Mouse (Mus musculus): ENCODE data around the gene Meltf.

Meltf gene

DNA sequence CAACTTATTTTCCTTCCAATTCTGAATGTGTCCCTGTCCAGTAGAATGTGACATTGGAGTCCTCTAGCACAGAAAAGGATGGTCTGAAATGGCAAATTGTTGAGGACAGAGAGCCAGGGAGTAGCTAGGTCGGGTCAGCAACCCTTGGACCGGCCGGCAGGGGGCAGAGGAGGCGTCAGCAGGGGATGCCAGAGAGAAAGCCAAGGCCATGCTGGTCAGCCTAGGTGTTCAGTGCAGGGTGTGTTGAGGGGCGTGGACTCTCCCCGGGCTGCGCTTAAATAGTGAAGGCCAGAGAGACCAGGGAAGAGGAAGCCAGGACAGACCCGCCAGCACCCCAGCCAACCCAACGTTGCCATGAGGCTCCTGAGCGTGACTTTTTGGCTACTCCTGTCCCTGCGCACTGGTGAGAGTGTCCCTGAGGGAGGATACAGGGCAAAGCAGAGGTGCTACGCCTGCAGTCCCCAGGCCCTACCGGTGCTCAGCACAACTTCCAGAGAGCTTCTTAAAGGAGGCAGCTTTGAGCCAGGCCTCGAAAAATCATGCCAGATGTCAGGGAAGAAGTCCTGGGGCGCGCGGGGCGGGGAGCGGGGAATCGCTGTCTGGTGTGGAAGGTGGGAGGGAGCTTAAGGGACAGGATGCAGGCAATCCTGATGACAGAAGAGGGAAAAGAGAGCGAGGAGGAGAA, at the start of gene Meltf:
TSS of gene Meltf (plus strand) at position 238 of the 685 bp plus-strand sequence.
- DNase-seq (ENCODE audit: low spot score in 2 of 2) = peak; percentile 64 to 77

DNA sequence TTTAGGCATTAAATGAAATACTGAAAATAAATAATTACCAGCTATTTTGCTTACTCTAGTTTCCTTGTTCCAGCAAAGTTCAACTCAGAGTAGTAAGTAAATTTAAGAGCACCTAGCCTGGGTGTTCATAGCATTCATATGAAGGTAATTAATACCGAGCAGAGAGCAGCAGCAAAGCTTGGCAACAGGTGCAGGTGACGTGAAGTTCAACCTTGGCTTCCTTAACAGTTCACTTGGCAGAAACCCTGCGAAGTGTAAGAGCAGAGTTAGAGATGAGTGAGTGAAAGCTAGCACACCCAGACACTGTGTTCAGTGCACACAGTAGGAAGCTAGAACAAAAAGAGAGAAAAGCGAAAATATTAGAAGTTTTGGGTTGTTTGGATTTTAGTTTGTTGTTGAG, 47.9 kb upstream of the Meltf start:
- DNase-seq (ENCODE audit: low spot score in 2 of 2) = no peak

GRCm38 (mm10) chr16:31832630-31833422, 45.8 kb upstream of the Meltf start:
- no peak for DNase-seq (ENCODE audit: low spot score in 2 of 2)

DNA sequence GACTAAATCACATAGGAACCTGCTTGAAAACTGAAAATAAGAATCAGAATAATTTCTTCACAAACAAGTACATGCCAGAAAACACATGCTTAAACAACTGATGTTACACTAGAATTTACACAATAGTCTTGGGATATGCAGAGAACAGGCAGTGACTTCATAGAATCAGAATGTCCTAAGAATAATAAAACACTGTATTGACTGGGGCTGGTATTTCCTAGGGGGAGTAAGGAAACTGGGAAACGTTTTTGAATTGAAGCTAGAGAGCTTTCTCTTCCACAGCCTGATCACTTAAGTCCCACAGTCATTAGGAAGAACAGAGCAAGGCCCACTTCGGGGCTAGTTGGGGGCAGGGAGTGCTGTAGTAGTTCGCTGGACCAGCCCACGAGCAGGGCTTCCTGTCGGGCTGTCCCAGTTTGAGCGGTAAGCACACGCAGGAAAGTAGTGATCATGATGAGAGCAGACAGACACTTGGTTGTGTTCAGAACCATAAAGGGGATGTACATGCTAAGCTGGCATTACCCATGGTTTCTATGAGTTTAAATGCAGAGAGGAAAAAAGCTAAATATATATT, 44.5 kb upstream of the Meltf start:
- no peak for DNase-seq (ENCODE audit: low spot score in 2 of 2)

GRCm38 (mm10) chr16:31834662-31835318, 43.8 kb upstream of the Meltf start:
- no peak for DNase-seq (ENCODE audit: low spot score in 2 of 2)

GRCm38 (mm10) chr16:31837362-31837761, 41.2 kb upstream of the Meltf start:
- DNase-seq (ENCODE audit: low spot score in 2 of 2) = no peak

DNA sequence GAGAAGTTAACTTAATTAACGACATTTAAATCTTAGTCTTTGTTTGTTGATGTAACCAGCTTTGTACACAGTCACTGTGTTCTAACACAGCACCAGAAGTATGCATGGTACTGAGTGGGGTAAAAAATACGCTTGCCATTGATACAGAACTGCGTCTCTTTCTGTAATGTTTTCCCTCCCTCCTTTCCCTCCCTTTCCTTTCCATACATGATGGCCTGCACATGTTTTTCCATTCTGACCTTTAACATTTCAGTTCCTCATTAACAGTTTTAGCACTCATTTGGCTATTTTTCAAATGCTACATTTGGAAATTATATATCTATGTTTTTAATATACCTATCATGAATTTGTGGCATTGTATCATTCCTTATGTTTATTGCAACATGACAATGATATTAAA, 34.4 kb upstream of the Meltf start:
- DNase-seq (ENCODE audit: low spot score in 2 of 2) = no peak

DNA sequence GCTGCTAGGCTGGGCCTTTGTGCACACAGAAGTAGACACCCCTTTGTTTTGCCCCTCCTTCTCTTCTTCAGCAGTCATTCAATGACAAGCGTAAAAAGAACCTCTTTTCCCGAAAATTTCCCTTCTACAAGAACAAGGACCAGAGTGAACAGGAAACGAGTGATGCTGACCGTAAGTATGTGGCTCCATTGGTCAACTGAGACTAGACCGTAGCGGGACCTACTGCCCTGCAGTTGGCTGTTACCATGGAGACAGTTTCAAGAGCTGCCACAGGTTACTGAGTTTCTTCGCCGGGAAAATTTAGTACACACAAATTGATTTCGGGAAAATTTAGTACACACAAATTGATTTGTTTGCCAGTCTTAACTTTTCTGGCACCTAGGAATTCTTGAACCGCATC, 31.8 kb upstream of the Meltf start:
- no peak for DNase-seq (ENCODE audit: low spot score in 2 of 2)

GRCm38 (mm10) chr16:31863920-31864319, 14.7 kb upstream of the Meltf start:
- DNase-seq (ENCODE audit: low spot score in 2 of 2) = no peak

DNA sequence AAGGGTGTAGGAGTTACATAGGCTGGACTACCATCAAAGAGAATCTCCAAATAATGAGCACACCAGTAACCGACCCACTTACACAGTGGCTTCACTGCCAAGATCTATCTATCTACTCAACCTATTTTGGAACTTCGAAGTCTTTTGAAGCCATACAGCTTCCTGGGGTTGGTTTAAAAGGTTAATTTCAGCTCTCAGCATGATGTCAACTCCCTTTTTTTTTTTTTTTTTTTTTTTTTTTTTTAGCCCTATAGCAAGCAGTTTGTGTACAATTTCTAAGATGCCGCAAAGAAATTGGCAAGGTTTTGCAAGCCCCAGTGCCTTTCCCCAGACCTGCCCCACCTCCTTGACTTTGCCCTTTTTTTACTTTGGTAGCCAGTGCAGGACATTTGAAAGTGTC, 13.4 kb upstream of the Meltf start:
- DNase-seq (ENCODE audit: low spot score in 2 of 2) = no peak

DNA sequence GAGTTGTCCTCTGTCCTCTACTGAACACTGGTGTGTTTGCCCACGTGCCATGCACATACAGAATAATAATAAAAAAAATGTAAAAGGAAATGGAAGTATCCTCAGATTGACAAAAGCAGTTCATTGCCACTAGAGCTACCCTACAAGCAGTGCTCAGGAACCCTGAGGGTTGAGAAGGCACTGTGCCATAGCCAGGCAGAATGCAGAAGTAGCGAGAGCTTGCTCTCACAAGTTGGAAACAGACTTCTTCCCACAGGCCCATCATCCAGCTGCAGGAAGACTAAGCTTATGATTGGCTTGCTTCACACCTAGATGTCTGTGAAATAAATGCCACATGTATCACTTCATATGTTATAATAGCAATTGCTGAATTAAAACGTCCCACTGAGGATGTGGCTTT, 11.7 kb upstream of the Meltf start:
- no peak for DNase-seq (ENCODE audit: low spot score in 2 of 2)

GRCm38 (mm10) chr16:31867736-31868135, 10.9 kb upstream of the Meltf start:
- no peak for DNase-seq (ENCODE audit: low spot score in 2 of 2)

DNA sequence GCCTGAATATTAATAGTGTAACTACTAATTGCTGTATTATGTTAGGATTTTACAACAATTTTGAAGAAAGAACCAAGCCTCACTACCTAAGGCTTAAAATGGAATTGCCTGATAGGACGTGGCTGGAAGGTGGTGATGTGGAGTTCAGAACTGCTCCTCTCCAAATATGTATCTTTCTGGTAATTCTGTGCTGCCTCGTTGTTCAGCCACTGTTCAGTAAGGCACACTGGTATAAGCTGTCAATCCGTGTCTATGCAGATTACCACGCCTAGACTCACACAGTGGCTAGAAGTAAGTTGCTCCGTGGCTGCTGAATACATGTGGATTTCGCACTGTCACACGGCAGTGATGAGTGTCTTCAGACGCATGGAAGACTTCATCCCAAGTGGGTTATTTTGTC, 4.9 kb upstream of the Meltf start:
- DNase-seq (ENCODE audit: low spot score in 2 of 2) = no peak

- DNase-seq (ENCODE audit: low spot score in 2 of 2) = no peak
Measured at GRCm38 (mm10) chr16:31875391-31875790, 3.2 kb upstream of the Meltf start.

- no peak for DNase-seq (ENCODE audit: low spot score in 2 of 2)
Measured at GRCm38 (mm10) chr16:31876386-31876785, 2.2 kb upstream of the Meltf start.

- DNase-seq (ENCODE audit: low spot score in 2 of 2) = no peak
Measured at GRCm38 (mm10) chr16:31878052-31878451, 558 bp upstream of the Meltf start.

GRCm38 (mm10) chr16:31880146-31880840, 1.7 kb downstream of the Meltf start:
- peak in 1 of 2 experiments; percentile 1 for DNase-seq (ENCODE audit: low spot score in 2 of 2)

GRCm38 (mm10) chr16:31882381-31882908, 3.8 kb downstream of the Meltf start:
- DNase-seq (ENCODE audit: low spot score in 2 of 2) = no peak

DNA sequence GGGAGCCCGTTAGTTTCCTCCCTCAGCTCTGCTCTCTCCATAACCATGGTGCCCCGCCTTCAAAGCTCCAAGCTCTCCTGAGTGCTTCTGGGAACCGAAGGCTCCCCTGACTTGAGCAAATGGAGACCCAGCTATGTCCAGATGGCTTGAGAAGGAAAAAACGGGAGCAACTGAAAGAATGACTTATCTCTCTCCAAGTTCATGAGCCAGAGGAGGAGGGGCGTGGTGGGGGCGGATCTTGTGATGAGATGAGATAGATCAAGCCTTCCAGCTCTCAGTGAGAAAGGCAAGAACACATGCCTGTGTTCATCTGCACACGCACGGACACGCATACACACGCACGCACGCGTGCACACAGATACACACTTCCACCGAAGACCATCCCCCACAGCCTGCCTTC, 4.7 kb downstream of the Meltf start:
- DNase-seq (ENCODE audit: low spot score in 2 of 2) = no peak

GRCm38 (mm10) chr16:31883902-31884301, 5.3 kb downstream of the Meltf start:
- DNase-seq (ENCODE audit: low spot score in 2 of 2) = no peak

- no peak for DNase-seq (ENCODE audit: low spot score in 2 of 2)
Measured at GRCm38 (mm10) chr16:31890907-31891306, 12.3 kb downstream of the Meltf start.

Data from cerebellum, postnatal 4 days (tissue).